Mouse (Mus musculus) neural tube, embryonic 13.5 days (tissue): ENCODE data around the gene Rbpjl. TPM values are rescaled to one million over a fixed set of nuclear protein-coding genes. Genes with fewer than 3 reads are reported as not detected.
A peak's percentile ranks its signal among the peaks of the same experiment; 100 is the strongest.

Experiments
- ATAC-seq: fragments of 200-750 bp; cut with Nextera tagmentation; 2 replicates; pipeline ENCODE4 v1.8.0; 2017; ENCODE audit warnings: low read depth, mild to moderate bottlenecking, moderate TSS enrichment, moderate library complexity
- H3K27ac ChIP-seq: fragments of 300-500 bp; sonication (generic); replicated peaks from 2 replicates; pipeline ENCODE4 v1.5.1; 2015; ENCODE audit warnings: moderate library complexity, mild to moderate bottlenecking, inconsistent platforms
- H3K27me3 ChIP-seq: fragments of 300-500 bp; sonication (generic); 2 replicates; pipeline ENCODE4 v1.6.1; 2015; ENCODE audit warnings: mild to moderate bottlenecking, inconsistent platforms
- H3K36me3 ChIP-seq: fragments of 300-500 bp; sonication (generic); 2 replicates; pipeline ENCODE4 v1.6.1; 2015; ENCODE audit warnings: mild to moderate bottlenecking, inconsistent platforms
- H3K4me1 ChIP-seq: fragments of 300-500 bp; sonication (generic); replicated peaks from 2 replicates; pipeline ENCODE4 v1.6.1; 2015; ENCODE audit warnings: inconsistent platforms
- H3K4me2 ChIP-seq: fragments of 300-500 bp; sonication (generic); 2 replicates; pipeline ENCODE4 v1.6.1; 2015; ENCODE audit warnings: inconsistent platforms, mild to moderate bottlenecking, moderate library complexity
- H3K4me3 ChIP-seq: fragments of 300-500 bp; sonication (generic); 2 replicates; pipeline ENCODE4 v1.5.1; 2015; ENCODE audit warnings: mild to moderate bottlenecking, inconsistent platforms
- H3K9ac ChIP-seq: fragments of 300-500 bp; sonication (generic); 2 replicates; pipeline ENCODE4 v1.6.1; 2015; ENCODE audit warnings: moderate library complexity, mild to moderate bottlenecking, inconsistent platforms
- H3K9me3 ChIP-seq: fragments of 300-500 bp; sonication (generic); 2 replicates; pipeline ENCODE4 v1.6.1; 2016; ENCODE audit warnings: inconsistent platforms
- WGBS: fragments of 180-500 bp; shearing (Covaris S2); methylation state at CpG from one replicate; pipeline ENCODE4 v1.1.7; 2015; 5-methylcytosine and 5-hydroxymethylcytosine counted together
- polyA plus RNA-seq: library from polyadenylated mRNA; unstranded; fragments of >200 nt; fragmentation: Nextera tagmentation; extraction: Ambion mirVana; gene quantifications from 2 replicates; pipeline ENCODE4 v1.2.1, GENCODE M21; 2015

The Rbpjl gene
- polyA plus RNA-seq, 1 experiment from 2014 or later: 0.08 TPM

GRCm38 (mm10) chr2:164422675-164423393, 19.9 kb downstream of the Rbpjl start:
- WGBS: 91% methylated on average over 15 of the region's 15 CpGs
- no peak overlapping the region for H3K4me3 ChIP-seq
- H3K9me3 ChIP-seq: no peaks in the 10 kb centered on the region
- no peaks in the 10 kb centered on the region for H3K36me3 ChIP-seq
- H3K27ac ChIP-seq: no peak overlapping the region
- no peaks in the 10 kb centered on the region for H3K27me3 ChIP-seq
- no peak overlapping the region for H3K4me2 ChIP-seq
- H3K9ac ChIP-seq: no peak overlapping the region
- H3K4me1 ChIP-seq: no peaks in the 10 kb centered on the region
- no peak for ATAC-seq

- no peak for ATAC-seq
- WGBS: 88% methylated on average over 11 of the region's 11 CpGs
- Histone ChIP-seq H3K27me3 (no peaks in the 10 kb centered on the region), H3K9ac (no peak overlapping the region), H3K27ac (no peak overlapping the region), H3K9me3 (no peaks in the 10 kb centered on the region), H3K4me1 (no peaks in the 10 kb centered on the region), H3K4me2 (no peak overlapping the region), H3K36me3 (no peaks in the 10 kb centered on the region), H3K4me3 (no peak overlapping the region)
Measured at GRCm38 (mm10) chr2:164423464-164423863, 20.5 kb downstream of the Rbpjl start.

DNA sequence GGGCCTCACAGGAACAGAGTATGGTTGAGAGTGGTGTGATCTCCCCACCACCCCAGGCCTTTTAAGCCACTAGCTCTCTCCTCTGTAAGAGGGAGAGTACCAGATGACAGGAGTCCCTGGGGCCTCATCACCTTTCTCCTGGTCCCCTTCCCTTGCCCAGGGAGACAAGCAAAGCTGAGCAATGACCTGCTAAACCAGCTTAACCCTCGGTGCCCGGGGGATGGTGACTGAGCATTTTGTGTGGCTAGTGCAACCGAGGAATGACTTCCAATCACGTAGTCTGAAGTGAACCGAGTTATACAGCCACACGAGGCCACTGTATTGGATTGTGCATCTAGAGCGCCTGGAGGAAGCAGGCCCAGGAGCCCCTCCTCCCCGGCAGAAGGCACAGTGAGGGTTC, 21.5 kb downstream of the Rbpjl start:
- H3K4me1 ChIP-seq: no peaks in the 10 kb centered on the region
- H3K9me3 ChIP-seq: no peaks in the 10 kb centered on the region
- peaks cover 2% of the 10 kb centered on the region; the same call in 1 of the 2 replicates for H3K27me3 ChIP-seq
- no peak overlapping the region for H3K27ac ChIP-seq
- no peak overlapping the region for H3K4me2 ChIP-seq
- no peaks in the 10 kb centered on the region for H3K36me3 ChIP-seq
- no peak overlapping the region for H3K4me3 ChIP-seq
- 84% methylated on average over 8 of the region's 8 CpGs for WGBS
- H3K9ac ChIP-seq: no peak overlapping the region
- no peak for ATAC-seq

GRCm38 (mm10) chr2:164425401-164425800, 22.5 kb downstream of the Rbpjl start:
- Histone ChIP-seq H3K36me3 (no peaks in the 10 kb centered on the region), H3K9ac (no peak overlapping the region), H3K27me3 (peaks cover 10% of the 10 kb centered on the region; the same call in 1 of the 2 replicates), H3K9me3 (no peaks in the 10 kb centered on the region), H3K4me2 (no peak overlapping the region), H3K27ac (no peak overlapping the region), H3K4me1 (no peaks in the 10 kb centered on the region; the same call in 1 of the 2 replicates), H3K4me3 (no peak overlapping the region)
- WGBS: 81% methylated on average over 5 of the region's 5 CpGs
- ATAC-seq: no peak

DNA sequence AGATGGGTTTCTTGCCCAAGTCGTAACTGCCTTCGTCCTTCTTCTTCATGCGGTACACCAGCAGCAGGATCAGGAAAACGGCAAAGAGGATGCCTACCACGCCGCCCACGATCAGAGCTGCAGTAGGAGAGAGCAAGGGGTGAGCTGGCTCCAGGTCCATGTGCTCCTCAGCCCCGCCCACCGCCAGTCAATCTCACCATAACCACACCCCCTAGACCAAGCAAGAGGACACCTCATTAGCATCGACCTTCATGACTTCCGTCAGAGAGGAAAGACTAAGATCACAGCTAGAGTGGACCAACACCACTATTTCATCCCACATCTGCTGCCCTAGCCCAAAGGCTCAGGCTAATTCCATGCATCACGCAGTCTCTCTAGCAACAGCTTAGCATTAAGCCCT, 23.2 kb downstream of the Rbpjl start:
- Histone ChIP-seq H3K4me1 (no peaks in the 10 kb centered on the region; the same call in 1 of the 2 replicates), H3K9ac (no peak overlapping the region), H3K9me3 (no peaks in the 10 kb centered on the region), H3K27ac (no peak overlapping the region), H3K36me3 (no peaks in the 10 kb centered on the region), H3K4me3 (no peak overlapping the region), H3K4me2 (no peak overlapping the region), H3K27me3 (peaks cover 14% of the 10 kb centered on the region; the same call in 1 of the 2 replicates)
- 27% methylated on average over 12 of the region's 12 CpGs for WGBS
- ATAC-seq: no peak

DNA sequence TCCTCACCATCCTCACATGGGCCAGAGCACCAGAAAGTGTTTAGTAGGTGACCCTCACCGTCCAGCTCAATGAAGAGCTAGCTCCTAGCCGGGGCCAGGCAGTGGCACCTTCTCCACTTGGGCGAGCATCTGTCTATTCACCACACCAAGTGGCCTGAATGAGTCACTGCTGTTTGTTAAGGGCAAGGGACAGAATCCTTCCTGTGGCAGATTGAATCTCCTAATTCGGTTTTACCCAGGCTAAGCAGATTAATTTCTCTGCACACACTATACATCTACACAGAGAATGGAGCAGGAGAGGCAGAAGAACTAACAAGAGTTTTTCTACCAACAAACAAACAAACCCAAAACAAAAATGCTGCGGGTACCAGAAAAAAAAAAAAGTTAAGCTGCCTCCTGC, 24.0 kb downstream of the Rbpjl start:
- no peak for ATAC-seq
- H3K36me3 ChIP-seq: no peaks in the 10 kb centered on the region
- H3K4me1 ChIP-seq: no peaks in the 10 kb centered on the region; the same call in 1 of the 2 replicates
- no peak overlapping the region for H3K27ac ChIP-seq
- peaks cover 14% of the 10 kb centered on the region; the same call in 1 of the 2 replicates for H3K27me3 ChIP-seq
- no peaks in the 10 kb centered on the region for H3K9me3 ChIP-seq
- no peak overlapping the region for H3K4me2 ChIP-seq
- H3K4me3 ChIP-seq: no peak overlapping the region
- no peak overlapping the region for H3K9ac ChIP-seq
- WGBS: 91% methylated on average over 5 of the region's 5 CpGs

- Histone ChIP-seq H3K9ac (no peak overlapping the region), H3K9me3 (no peaks in the 10 kb centered on the region), H3K27ac (no peak overlapping the region), H3K36me3 (no peaks in the 10 kb centered on the region), H3K4me1 (peaks cover 7% of the 10 kb centered on the region; the same call in 1 of the 2 replicates), H3K27me3 (peaks cover 14% of the 10 kb centered on the region; the same call in 1 of the 2 replicates), H3K4me3 (no peak overlapping the region), H3K4me2 (no peak overlapping the region)
- 32% methylated on average over 5 of the region's 5 CpGs for WGBS
- no peak for ATAC-seq
Measured at GRCm38 (mm10) chr2:164428451-164428850, 25.5 kb downstream of the Rbpjl start.

- Histone ChIP-seq H3K4me3 (no peak overlapping the region), H3K4me1 (peaks cover 7% of the 10 kb centered on the region; the same call in 1 of the 2 replicates), H3K36me3 (no peaks in the 10 kb centered on the region), H3K9me3 (no peaks in the 10 kb centered on the region), H3K27me3 (peaks cover 14% of the 10 kb centered on the region; the same call in 1 of the 2 replicates), H3K9ac (no peak overlapping the region), H3K4me2 (no peak overlapping the region), H3K27ac (no peak overlapping the region)
- no peak for ATAC-seq
- WGBS: 41% methylated on average over 15 of the region's 15 CpGs
Measured at GRCm38 (mm10) chr2:164429881-164430615, 27.1 kb downstream of the Rbpjl start.

DNA sequence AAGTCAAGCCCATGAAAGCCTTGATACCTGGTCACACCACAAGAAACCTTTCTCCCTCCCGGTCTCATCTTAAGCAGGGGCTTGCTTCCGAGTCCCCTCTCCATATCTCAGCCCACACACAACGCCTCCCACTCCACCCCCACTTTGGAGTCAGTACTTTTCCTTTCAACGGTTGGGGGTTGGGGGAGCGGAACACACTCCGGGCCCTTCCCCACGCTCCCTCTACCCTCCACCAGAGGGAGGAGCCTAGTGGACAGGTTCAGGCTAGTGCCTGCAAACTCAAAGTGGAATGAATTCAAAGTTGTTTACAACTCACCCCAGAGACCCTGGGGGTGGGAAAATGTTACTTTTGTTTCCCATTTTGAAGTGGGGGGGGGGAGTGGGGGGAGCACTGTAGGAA, 27.8 kb downstream of the Rbpjl start:
- H3K9me3 ChIP-seq: no peaks in the 10 kb centered on the region
- H3K27ac ChIP-seq: no peak overlapping the region
- no peak overlapping the region for H3K4me3 ChIP-seq
- H3K27me3 ChIP-seq: peaks cover 14% of the 10 kb centered on the region; the same call in 1 of the 2 replicates
- no peak overlapping the region for H3K9ac ChIP-seq
- H3K4me2 ChIP-seq: no peak overlapping the region
- WGBS: 18% methylated on average over 7 of the region's 7 CpGs
- no peak for ATAC-seq
- peaks cover 7% of the 10 kb centered on the region; the same call in 1 of the 2 replicates for H3K4me1 ChIP-seq
- H3K36me3 ChIP-seq: no peaks in the 10 kb centered on the region

DNA sequence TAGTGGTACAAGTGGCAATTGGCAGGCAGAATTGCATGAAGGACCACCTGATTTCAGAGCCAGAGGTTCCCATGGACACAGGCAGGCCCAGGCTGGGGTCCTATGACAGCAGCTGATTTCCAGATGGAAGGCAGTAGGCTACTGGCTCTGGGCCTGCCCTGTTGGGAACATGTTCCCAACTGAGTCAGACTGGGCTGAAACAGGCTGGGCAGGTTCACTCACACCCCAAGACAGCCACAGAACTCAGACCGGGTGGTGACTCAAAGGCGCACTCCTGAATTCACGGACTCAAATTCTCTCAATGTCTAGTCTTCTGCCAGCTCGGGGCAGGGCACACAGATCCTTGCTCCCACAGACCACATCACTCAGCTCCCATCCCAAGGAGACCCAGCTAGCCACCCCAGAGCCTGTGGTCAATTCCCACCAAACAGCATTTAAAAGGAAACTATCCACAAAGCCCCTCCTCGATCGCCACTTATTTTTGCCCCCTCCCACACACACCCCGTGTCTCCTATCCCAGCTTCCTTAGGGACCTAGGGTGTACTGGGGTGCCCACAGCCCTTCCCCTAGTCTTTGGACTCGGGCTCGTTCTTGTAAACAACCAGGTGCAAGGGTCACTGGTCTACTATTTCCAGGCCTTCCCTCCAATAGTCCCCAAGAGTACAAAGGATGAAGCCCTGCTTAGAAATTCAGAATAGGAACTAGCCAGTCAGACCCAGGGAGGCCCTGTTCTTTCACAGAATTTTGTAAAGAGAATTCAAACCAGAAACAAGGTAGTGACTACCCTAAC, 28.9 kb downstream of the Rbpjl start:
- Histone ChIP-seq H3K27ac (no peak overlapping the region), H3K9me3 (no peaks in the 10 kb centered on the region), H3K36me3 (no peaks in the 10 kb centered on the region), H3K4me1 (peaks cover 7% of the 10 kb centered on the region; the same call in 1 of the 2 replicates), H3K4me2 (no peak overlapping the region), H3K9ac (no peak overlapping the region), H3K4me3 (no peak overlapping the region), H3K27me3 (peaks cover 14% of the 10 kb centered on the region; the same call in 1 of the 2 replicates)
- WGBS: 73% methylated on average over 9 of the region's 9 CpGs
- no peak for ATAC-seq

- no peak overlapping the region for H3K4me2 ChIP-seq
- no peak for ATAC-seq
- no peak overlapping the region for H3K27ac ChIP-seq
- H3K36me3 ChIP-seq: no peaks in the 10 kb centered on the region
- no peaks in the 10 kb centered on the region for H3K9me3 ChIP-seq
- no peak overlapping the region for H3K4me3 ChIP-seq
- H3K27me3 ChIP-seq: peaks cover 14% of the 10 kb centered on the region; the same call in 1 of the 2 replicates
- H3K4me1 ChIP-seq: peaks cover 7% of the 10 kb centered on the region; the same call in 1 of the 2 replicates
- 0 out of 2 replicates have a peak overlapping the region, but pooled peaks have one; percentile 17 for H3K9ac ChIP-seq
- WGBS: 38% methylated on average over 22 of the region's 22 CpGs
Measured at GRCm38 (mm10) chr2:164432541-164433191, 29.7 kb downstream of the Rbpjl start.
